Mouse (Mus musculus) layer of hippocampus, postnatal 25 days (tissue): Measurements from ENCODE around the gene Nol4l. TPM values are rescaled to one million over a fixed set of nuclear protein-coding genes. Genes with fewer than 3 reads are reported as not detected.
"Not testable (repeated sequence)": the region's sequence is repeated elsewhere in the genome, so short reads cannot be mapped to it uniquely, and the experiment has no call there.

ENCODE experiments used
- DNase-seq, 2 experiments: peaks; one replicate each; pipeline ENCODE4 v3.0.0; 2022; ENCODE audit warnings: mixed read lengths in 2 of 2, low spot score in 1 of 2; ENCODE audit errors: extremely low spot score in 1 of 2
- total RNA-seq, 2 experiments: library from RNA; stranded (reverse); gene quantifications; 2 replicates each; pipeline ENCODE4 v1.2.3; 2021

Nol4l gene
- total RNA-seq, 2 experiments from 2014 or later, result 42.7 to 48.9 TPM

- DNase-seq, result no peak
These were observed 105.2 kb downstream of the Nol4l start for GRCm38 (mm10) chr2:153424557-153424956.

GRCm38 (mm10) chr2:153423113-153423512 lies 106.7 kb downstream of the Nol4l start:
- no peak for DNase-seq

DNA sequence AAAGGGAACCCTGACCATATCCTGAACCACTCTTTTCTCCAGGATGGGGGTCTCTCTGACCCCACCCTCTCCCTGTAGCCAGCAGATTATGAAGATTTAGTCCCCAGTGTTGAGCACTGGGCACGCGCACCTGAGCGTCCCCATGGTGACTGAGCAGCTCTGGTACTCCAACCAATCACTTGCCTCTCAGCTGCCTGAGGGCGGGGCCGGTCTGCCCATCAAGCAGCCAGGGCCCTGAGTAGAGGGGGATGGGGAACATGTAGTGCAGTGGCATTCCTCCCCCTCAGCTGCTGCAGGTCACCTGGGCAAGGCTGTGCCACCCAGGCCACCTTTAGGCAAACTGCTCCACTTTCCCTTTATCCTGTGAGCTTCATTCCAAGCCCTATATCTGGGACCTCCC lies 107.7 kb downstream of the Nol4l start:
- no peak for DNase-seq

- DNase-seq, result no peak
These were observed 108.5 kb downstream of the Nol4l start for GRCm38 (mm10) chr2:153421233-153421632.

DNA sequence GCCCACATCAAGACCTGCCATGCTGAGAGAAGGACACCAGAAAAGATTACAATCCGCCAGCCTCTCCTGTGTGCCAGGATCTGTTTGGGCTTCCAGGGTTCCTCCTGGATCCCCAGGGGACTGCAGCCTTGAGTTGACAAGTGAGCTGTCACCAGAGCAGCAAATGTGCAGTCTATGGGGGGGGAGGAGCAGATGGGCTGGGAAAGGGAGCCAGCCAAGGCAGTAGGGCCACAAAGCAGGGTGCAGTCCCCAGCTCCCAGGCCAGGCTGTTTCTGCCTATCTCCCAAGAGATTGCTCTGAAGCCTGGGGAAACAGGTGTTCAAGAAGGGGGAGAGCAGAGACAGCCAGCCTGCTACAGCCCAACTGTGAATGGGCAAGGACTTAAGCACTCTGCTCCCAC lies 111.4 kb downstream of the Nol4l start:
- no peak for DNase-seq

- DNase-seq, result no peak
These were observed 111.9 kb downstream of the Nol4l start for GRCm38 (mm10) chr2:153417841-153418240.

DNA sequence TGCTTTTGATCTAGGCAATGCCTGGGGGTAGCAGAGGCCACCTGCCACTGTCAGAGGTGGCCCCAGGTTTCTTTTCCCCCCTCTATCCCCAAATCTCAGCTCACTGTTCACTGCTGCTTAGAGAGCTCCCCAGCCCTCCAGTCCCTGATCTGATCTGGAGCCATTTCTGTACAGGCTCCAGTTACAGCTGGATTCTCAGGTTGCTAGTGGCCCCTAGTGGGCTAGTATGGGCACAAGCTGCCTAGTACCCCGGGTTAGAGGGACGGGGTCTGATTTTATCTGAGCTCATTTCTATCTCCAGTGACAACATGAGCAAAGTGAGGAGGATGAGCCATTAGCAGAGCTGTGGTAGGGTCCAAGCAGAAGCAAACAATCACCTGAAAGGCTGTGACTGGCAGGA lies 115.2 kb downstream of the Nol4l start:
- no peak for DNase-seq

DNA sequence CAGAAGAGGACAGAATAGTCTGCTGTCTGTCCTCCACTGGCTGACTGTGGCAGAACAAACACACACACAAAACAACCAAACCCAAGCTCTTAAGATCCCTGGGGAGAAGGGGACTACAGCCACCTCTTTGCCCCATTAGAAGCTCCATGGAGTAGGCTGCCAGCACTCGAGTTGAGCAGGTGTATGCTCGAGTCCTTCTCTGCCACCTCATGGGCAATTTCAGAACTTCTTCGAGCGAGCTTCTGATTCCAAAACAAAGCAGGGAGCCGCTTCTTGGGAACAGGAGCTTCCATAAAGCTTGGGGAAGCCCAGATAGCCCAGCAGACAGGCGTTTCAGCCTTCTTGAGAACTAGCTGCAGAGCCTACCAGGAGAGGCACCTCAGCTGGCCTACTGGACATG lies 117.2 kb downstream of the Nol4l start:
- no peak for DNase-seq

GRCm38 (mm10) chr2:153411557-153411956 lies 118.2 kb downstream of the Nol4l start:
- DNase-seq, result no peak

- no peak for DNase-seq
These were observed 120.8 kb downstream of the Nol4l start for GRCm38 (mm10) chr2:153408971-153409370.

GRCm38 (mm10) chr2:153406882-153407281 lies 122.9 kb downstream of the Nol4l start:
- peak in 1 of 2 experiments; percentile 2 for DNase-seq

- DNase-seq, result no peak
These were observed 124.9 kb downstream of the Nol4l start for GRCm38 (mm10) chr2:153404882-153405281.

- no peak for DNase-seq
These were observed 125.7 kb downstream of the Nol4l start for GRCm38 (mm10) chr2:153404062-153404461.

DNA sequence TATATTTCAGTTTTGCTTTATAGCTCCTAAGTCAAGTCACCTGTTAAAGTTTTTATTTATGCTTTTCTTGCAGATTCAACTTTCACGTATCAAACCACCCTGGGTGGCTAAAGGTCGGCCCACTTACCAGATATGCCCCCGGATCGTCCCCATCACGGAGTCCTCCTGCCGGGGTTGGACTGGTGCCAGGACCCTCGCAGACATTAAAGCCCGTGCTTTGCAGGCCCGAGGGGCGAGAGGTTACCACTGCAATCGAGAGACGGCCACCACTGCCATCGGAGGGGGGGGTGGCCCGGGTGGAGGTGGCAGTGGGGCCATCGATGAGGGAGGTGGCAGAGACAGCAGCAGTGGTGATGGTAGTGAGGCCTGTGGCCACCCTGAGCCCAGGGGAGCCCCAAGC lies 130.6 kb downstream of the Nol4l start:
- DNase-seq, result no peak

DNA sequence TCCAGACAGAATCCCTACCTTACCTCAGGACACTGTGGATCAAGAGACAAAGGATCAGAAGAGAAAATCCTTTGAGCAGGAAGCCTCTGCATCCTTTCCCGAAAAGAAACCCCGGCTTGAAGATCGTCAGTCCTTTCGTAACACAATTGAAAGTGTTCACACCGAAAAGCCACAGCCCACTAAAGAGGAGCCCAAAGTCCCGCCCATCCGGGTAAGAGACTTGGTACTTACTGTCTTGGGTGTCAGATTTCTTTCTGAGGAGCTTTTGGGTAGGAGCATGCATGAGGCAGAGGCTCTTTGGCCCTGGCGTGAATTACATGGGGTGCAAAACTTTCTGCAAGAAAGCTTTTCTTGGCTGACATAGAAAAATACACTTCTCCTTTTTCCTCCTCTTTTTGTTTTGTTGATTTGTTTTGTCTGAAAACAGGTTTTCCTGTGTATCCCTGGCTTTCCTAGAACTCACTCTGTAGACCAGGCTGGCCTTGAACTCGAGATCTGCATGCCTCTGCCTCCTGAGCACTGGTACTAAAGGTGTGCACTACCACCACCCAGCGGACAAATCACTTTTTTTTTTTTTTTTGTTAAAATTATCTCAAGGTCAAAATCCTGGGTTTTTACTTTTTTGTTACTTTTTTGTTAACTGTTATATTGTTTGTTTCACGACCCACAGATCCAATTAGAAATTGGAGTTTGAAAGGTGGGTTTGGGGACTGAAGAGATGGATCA lies 131.8 kb downstream of the Nol4l start:
- DNase-seq, result no peak

GRCm38 (mm10) chr2:153393045-153393444 lies 136.7 kb downstream of the Nol4l start:
- no peak for DNase-seq

DNA sequence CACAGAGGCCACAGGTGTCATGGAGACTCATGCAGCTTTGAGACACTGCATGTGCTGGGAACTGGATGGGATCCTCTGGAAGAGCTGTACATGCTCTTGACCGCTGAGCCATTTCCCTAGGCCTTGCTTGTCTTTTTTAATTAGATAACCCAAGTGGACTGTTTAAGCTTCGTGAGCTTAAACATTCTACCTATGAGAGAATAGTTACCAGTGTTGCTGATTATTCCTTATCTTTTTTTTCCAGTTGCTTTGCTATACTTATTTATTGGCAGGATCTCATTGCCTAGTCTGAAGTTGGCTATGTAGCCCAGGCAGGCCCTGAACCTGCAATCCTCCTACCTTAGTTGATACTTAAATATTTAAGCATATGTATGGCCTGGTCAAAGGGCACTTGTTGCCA lies 139.9 kb downstream of the Nol4l start:
- DNase-seq, result no peak

DNA sequence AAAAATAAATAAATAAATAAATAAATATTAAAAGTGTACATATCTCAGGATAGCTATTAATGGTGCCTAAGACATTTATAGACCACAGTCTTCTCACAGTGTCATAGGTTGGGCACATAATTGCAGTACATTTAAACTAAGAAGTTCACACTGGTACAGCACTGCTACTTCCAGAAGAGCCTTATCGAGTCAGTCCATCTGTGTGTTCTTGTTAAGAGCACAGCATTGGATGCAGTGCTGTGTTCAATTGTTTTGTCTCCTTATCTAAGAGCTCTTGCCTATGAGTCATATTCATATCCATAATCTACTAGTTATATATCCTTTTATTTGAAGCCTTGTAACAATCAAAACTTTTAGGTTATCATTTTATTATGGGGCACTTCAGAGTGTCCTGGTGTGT lies 149.3 kb downstream of the Nol4l start:
- DNase-seq, result no peak

- no peak for DNase-seq
These were observed 154.4 kb downstream of the Nol4l start for GRCm38 (mm10) chr2:153375380-153375779.

- no peak for DNase-seq
These were observed 158.9 kb downstream of the Nol4l start for GRCm38 (mm10) chr2:153370871-153371270.

- not testable (repeated sequence) for DNase-seq
These were observed 165.2 kb downstream of the Nol4l start for GRCm38 (mm10) chr2:153364531-153364930.

DNA sequence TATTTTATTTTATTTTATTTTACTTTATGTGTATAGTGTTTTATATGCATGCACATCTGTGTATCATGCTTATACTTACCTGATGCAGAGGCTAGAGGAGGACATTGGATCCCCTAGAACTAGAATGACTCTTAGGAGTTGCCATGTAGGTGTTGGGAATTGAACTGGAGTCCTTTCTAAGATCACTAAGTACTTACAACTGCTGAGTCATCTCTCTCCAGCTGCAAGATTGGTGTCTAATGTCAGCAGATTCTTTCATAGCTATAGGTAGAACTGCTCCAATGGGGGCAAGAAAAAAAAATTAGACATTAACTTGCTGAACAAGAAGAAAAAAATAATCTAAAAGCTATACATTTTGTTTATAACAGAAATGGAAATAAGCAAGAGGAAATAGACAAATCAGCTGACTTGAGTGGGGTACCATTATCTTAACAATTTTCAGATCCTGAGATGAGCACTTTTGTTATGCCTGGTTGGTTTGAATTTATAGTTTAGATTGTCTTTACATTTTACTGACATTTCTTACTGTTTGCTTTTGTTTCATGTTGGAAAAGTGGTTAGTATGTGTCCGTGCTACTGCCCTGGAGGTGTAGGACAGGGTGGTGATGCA lies 168.6 kb downstream of the Nol4l start:
- DNase-seq, result no peak
